Mouse (Mus musculus): ENCODE results near the gene Irx2. TPM values are rescaled to one million over a fixed set of nuclear protein-coding genes. Genes with fewer than 3 reads are reported as not detected.

The Irx2 gene
- total and polyA plus RNA-seq, 2 experiments from 2014 or later, result 24.9 to 48.7 TPM

DNA sequence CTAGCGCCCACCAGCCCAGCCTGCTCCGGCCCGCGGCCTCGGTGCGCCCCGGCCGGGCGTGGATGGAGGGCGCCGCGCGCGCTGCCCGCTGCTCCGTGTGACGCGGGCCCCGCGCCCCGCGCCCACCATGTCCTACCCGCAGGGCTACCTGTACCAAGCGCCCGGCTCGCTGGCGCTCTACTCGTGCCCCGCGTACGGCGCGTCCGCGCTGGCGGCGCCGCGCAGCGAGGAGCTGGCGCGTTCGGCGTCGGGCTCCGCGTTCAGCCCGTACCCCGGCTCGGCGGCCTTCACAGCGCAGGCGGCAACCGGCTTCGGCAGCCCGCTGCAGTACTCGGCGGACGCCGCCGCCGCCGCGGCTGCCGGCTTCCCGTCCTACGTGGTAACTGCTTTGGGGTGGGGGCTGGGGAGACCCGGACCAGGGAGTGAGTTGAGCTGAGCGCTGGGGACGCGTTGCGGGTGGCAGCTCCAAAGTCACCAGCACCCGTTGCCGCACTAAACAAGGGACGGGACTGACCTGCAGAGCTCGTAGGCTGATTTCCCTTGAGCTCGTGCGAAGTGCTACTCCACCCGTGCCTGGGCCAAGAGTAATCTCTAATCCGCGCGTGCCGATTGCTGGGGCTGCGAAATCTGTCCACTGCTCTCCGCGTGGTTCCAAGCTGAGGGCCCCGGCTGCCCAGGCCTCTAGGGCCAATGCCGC is 463 bp downstream of the Irx2 start:
- Histone ChIP-seq H3K9me3 (ENCODE audit: low read length) (no peaks in the 10 kb centered on the region), H3K4me2 (ENCODE audit: low read depth, low read length) (peak overlapping the region; percentile 65), H3K27ac (peak overlapping the region; percentile 85), H3K9ac (replicated peaks; ENCODE audit: low read length) (peak overlapping the region; percentile 81), H3K4me1 (ENCODE audit: insufficient read depth, low read length) (0 out of 2 replicates have a peak, but pooled peaks cover 4% of the 10 kb centered on the region), H3K4me3 (ENCODE audit: low read length) (peak overlapping the region; percentile 72), H3K27me3 (ENCODE audit: insufficient read depth, low read length) (peaks cover 12% of the 10 kb centered on the region; the same call in 1 of the 2 replicates), H3K36me3 (ENCODE audit: insufficient read depth, low read length) (no peaks in the 10 kb centered on the region)
- DNase-seq (ENCODE audit: low spot score) (peak; percentile 64), ATAC-seq (peak; percentile 18)
- 1% methylated on average over 69 of the region's 88 CpGs for WGBS
- no peak for TF ChIP-seq CTCF (IDR thresholded peaks at IDR 0.05; ENCODE audit: low read depth)

DNA sequence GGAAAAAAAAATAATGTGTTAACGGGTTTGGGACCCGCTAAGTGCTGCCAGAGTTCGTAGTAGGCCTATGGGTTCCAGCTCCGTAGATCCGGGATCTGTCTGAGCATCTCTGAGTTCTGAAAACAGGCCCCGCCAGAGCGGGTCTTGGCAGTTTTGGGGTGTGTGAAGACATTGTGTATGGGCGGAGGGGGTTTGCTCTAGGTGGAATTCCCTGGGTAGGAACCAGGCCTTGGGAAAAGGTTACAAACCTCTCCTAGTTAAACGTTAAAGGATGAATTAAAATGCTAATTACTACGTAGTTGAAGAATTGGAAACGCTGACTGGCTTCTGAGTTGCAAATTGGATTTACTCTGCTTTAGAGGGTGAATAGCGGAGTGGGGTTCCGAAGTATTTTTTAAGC is 1.2 kb downstream of the Irx2 start:
- ATAC-seq, result no peak
- no peaks in the 10 kb centered on the region for H3K36me3 ChIP-seq (ENCODE audit: insufficient read depth, low read length)
- peak overlapping the region; percentile 65 for H3K4me2 ChIP-seq (ENCODE audit: low read depth, low read length)
- WGBS, result 2% methylated on average over 13 of the region's 13 CpGs
- peak overlapping the region; percentile 85; the same call in 1 of the 2 replicates for H3K27ac ChIP-seq
- DNase-seq (ENCODE audit: low spot score), result peak; percentile 42
- H3K27me3 ChIP-seq (ENCODE audit: insufficient read depth, low read length), result peaks cover 12% of the 10 kb centered on the region; the same call in 1 of the 2 replicates
- H3K4me1 ChIP-seq (ENCODE audit: insufficient read depth, low read length), result 0 out of 2 replicates have a peak, but pooled peaks cover 4% of the 10 kb centered on the region
- no peak for TF ChIP-seq CTCF (IDR thresholded peaks at IDR 0.05; ENCODE audit: low read depth)
- H3K9me3 ChIP-seq (ENCODE audit: low read length), result no peaks in the 10 kb centered on the region
- peak overlapping the region; percentile 72 for H3K4me3 ChIP-seq (ENCODE audit: low read length)
- peak overlapping the region; percentile 81 for H3K9ac ChIP-seq (replicated peaks; ENCODE audit: low read length)

DNA sequence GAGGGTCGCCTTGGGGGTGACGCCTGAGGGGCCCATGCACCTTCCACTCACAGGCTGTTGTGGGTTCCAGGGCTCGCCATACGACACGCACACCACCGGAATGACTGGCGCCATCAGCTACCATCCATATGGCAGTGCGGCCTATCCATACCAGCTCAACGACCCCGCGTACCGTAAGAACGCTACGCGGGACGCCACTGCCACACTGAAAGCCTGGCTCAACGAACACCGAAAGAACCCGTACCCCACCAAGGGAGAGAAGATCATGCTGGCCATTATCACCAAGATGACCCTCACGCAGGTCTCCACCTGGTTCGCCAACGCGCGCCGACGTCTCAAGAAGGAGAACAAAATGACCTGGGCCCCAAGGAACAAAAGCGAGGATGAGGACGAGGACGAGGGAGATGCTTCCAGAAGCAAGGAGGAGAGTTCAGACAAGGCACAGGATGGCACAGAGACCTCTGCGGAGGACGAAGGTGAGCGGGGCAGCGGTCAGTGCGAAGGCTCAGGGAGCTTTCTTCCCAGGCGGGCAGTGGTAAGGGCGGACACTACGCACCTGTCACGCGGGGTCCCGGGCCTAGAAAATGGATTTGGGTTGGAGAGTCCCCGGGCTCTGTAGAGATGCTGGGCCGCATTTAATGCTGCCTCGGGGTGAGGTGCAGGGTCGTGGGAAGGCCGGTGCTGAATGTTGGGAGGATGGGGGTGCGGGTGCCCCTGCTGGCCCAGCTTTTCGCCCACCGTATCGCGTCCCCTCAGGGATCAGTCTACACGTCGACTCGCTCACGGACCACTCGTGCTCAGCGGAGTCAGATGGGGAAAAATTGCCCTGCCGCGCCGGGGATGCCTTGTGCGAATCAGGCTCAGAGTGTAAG is 2.1 kb downstream of the Irx2 start:
- Histone ChIP-seq H3K4me3 (ENCODE audit: low read length) (peak overlapping the region; percentile 72), H3K9ac (replicated peaks; ENCODE audit: low read length) (peak overlapping the region; percentile 81), H3K27me3 (ENCODE audit: insufficient read depth, low read length) (peaks cover 12% of the 10 kb centered on the region; the same call in 1 of the 2 replicates), H3K36me3 (ENCODE audit: insufficient read depth, low read length) (no peaks in the 10 kb centered on the region), H3K9me3 (ENCODE audit: low read length) (no peaks in the 10 kb centered on the region), H3K27ac (peak overlapping the region; percentile 85; the same call in 1 of the 2 replicates), H3K4me2 (ENCODE audit: low read depth, low read length) (peak overlapping the region; percentile 65), H3K4me1 (ENCODE audit: insufficient read depth, low read length) (0 out of 2 replicates have a peak, but pooled peaks cover 4% of the 10 kb centered on the region)
- WGBS, result 2% methylated on average over 60 of the region's 60 CpGs
- TF ChIP-seq CTCF (IDR thresholded peaks at IDR 0.05; ENCODE audit: low read depth), result no peak
- ATAC-seq (no peak), DNase-seq (ENCODE audit: low spot score) (peak; percentile 28)

DNA sequence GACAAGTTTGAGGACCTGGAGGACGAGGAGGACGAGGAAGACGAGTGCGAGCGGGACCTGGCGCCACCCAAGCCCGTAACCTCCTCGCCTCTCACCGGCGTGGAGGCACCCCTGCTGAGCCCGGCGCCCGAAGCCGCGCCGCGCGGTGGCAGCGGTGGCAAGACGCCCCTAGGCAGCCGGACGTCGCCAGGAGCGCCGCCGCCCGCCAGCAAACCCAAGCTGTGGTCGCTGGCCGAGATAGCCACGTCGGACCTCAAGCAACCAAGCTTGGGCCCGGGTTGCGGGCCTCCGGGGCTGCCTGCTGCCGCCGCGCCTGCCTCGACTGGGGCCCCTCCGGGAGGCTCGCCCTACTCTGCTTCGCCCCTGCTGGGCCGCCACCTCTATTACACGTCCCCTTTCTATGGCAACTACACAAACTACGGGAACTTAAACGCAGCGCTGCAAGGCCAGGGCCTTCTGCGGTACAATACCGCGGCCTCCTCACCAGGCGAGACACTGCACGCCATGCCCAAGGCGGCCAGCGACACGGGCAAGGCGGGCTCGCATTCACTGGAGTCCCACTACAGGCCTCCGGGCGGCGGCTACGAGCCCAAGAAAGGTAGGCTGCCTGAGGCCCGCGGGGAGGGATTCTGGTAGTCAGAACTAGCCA is 2.9 kb downstream of the Irx2 start:
- ATAC-seq (no peak), DNase-seq (ENCODE audit: low spot score) (peak; percentile 49)
- Histone ChIP-seq H3K27ac (peak overlapping the region; percentile 85; the same call in 1 of the 2 replicates), H3K4me3 (ENCODE audit: low read length) (peak overlapping the region; percentile 72), H3K4me1 (ENCODE audit: insufficient read depth, low read length) (0 out of 2 replicates have a peak, but pooled peaks cover 4% of the 10 kb centered on the region), H3K4me2 (ENCODE audit: low read depth, low read length) (peak overlapping the region; percentile 65), H3K36me3 (ENCODE audit: insufficient read depth, low read length) (no peaks in the 10 kb centered on the region), H3K27me3 (ENCODE audit: insufficient read depth, low read length) (0 out of 2 replicates have a peak, but pooled peaks cover 12% of the 10 kb centered on the region), H3K9ac (replicated peaks; ENCODE audit: low read length) (peak overlapping the region; percentile 81), H3K9me3 (ENCODE audit: low read length) (no peaks in the 10 kb centered on the region)
- TF ChIP-seq CTCF (IDR thresholded peaks at IDR 0.05; ENCODE audit: low read depth), result no peak; the same call in 1 of the 2 replicates
- WGBS, result 2% methylated on average over 62 of the region's 62 CpGs

DNA sequence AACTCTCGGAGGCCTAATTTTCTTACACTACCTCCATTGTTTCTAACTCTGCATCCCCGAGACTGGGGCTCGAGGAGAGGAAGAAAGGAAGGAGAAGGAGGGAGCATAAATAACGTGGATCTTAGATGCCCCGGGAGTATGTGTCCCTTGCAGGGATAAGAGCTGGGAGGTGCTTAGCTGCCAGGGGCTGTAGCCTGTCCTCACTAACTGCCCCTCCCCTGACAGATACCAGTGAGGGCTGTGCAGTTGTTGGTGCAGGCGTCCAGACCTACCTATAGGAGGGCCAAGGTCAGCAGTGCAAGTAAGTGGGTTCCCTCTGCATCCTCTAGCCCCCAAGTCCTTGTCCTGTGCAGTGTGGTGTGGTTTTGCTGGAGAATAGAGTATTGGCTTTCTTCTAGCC is 3.7 kb downstream of the Irx2 start:
- no peak for TF ChIP-seq CTCF (IDR thresholded peaks at IDR 0.05; ENCODE audit: low read depth)
- peaks cover 15% of the 10 kb centered on the region; the same call in 1 of the 2 replicates for H3K27me3 ChIP-seq (ENCODE audit: insufficient read depth, low read length)

DNA sequence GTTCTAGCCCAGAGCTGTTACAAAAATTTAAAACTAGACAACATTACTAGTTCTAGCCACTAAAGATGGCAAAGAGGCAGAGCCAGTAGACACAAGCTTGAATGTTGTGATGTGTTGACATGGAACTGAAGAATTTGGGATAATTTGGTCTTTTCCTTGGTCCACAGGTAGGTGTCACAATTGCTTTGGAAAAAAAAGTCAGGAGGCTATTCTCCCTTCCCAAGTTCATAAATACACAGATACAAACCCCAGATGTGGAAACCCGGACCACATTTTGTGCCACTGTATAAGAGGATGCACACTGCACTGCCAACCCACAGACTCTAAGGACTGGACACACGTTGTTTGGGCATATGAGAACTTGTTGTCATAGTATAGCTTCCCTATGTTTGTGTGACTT is 4.5 kb downstream of the Irx2 start:
- TF ChIP-seq CTCF (IDR thresholded peaks at IDR 0.05; ENCODE audit: low read depth), result peak; percentile 51
- Histone ChIP-seq H3K4me2 (ENCODE audit: low read depth, low read length) (peak overlapping the region; percentile 65), H3K36me3 (ENCODE audit: insufficient read depth, low read length) (no peaks in the 10 kb centered on the region), H3K27me3 (ENCODE audit: insufficient read depth, low read length) (peaks cover 15% of the 10 kb centered on the region; the same call in 1 of the 2 replicates), H3K4me3 (ENCODE audit: low read length) (peak overlapping the region; percentile 72), H3K27ac (no peak overlapping the region), H3K9ac (replicated peaks; ENCODE audit: low read length) (0 out of 2 replicates have a peak overlapping the region, but pooled peaks have one; percentile 21), H3K4me1 (ENCODE audit: insufficient read depth, low read length) (0 out of 2 replicates have a peak, but pooled peaks cover 4% of the 10 kb centered on the region), H3K9me3 (ENCODE audit: low read length) (no peaks in the 10 kb centered on the region)
- ATAC-seq (no peak), DNase-seq (ENCODE audit: low spot score) (peak; percentile 61)
- WGBS, result 24% methylated on average over 2 of the region's 2 CpGs

More for the DNA sequence above, 3.7 kb downstream of the Irx2 start:
- peak overlapping the region; percentile 81 for H3K9ac ChIP-seq (replicated peaks; ENCODE audit: low read length)
- WGBS, result 18% methylated on average over 6 of the region's 6 CpGs
- no peaks in the 10 kb centered on the region for H3K9me3 ChIP-seq (ENCODE audit: low read length)
- H3K4me2 ChIP-seq (ENCODE audit: low read depth, low read length), result peak overlapping the region; percentile 65
- ATAC-seq (no peak), DNase-seq (ENCODE audit: low spot score) (peak; percentile 9)
- H3K4me1 ChIP-seq (ENCODE audit: insufficient read depth, low read length), result 0 out of 2 replicates have a peak, but pooled peaks cover 4% of the 10 kb centered on the region
- H3K4me3 ChIP-seq (ENCODE audit: low read length), result peak overlapping the region; percentile 72
- no peaks in the 10 kb centered on the region for H3K36me3 ChIP-seq (ENCODE audit: insufficient read depth, low read length)
- H3K27ac ChIP-seq, result peak overlapping the region; percentile 85; the same call in 1 of the 2 replicates

All from hindbrain, postnatal 0 days (tissue).